1 mouse cellular context compared by ENCODE assay signal in the genomic region with DNA sequence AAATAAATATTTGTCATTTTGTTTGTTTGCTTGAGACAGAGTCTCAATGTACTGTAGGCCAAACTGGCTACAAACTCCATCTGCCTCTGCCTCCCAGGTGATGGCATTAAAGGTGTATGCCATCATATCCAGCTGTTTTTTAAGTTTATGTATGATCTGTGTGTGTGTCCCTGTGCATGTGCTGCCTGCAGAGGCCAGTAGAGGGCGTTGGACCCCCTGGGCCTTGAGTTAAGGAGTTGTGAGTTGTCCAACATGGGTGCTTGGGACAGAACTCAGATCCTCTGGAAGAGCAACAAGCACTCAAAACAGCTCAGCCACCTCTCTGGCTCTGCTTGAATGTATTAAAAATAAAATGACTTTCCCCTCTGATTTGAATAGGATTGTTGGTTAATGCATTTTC.
TF ChIP-seq lines count a peak whose summit lies in the region.

No protein-coding gene starts in this region.

TF ChIP-seq in MEL, 35 proteins besides CTCF, POLR2A, EP300 and RAD21:
- no peak for TF ChIP-seq USF1 (IDR thresholded peaks at IDR 0.05; ENCODE audit: low read depth, low read length)
- TF ChIP-seq TAL1 (IDR thresholded peaks at IDR 0.05; ENCODE audit: low read length): no peak
- TF ChIP-seq MYB (IDR thresholded peaks at IDR 0.05; ENCODE audit: low read depth, low read length): no peak
- no peak for TF ChIP-seq POLR2AphosphoS5 (IDR thresholded peaks at IDR 0.05; ENCODE audit: borderline replicate concordance, low read depth, low read length)
- TF ChIP-seq ZC3H11A (IDR thresholded peaks at IDR 0.05; ENCODE audit: low read depth, low read length): no peak
- TF ChIP-seq ZNF384 (IDR thresholded peaks at IDR 0.05; ENCODE audit: low read depth, low read length): no peak
- TF ChIP-seq MEF2A (IDR thresholded peaks at IDR 0.05; ENCODE audit: extremely low read depth, insufficient replicate concordance, low read depth, low read length, poor library complexity, severe bottlenecking): no peak
- no peak for TF ChIP-seq GATA1 (IDR thresholded peaks at IDR 0.05; ENCODE audit: low read depth, low read length)
- no peak for TF ChIP-seq NRF1 (IDR thresholded peaks at IDR 0.05; ENCODE audit: insufficient read depth, low read depth, low read length, poor library complexity, severe bottlenecking)
- no peak for TF ChIP-seq SMC3 (IDR thresholded peaks at IDR 0.05; ENCODE audit: low read depth, low read length)
- TF ChIP-seq MXI1 (IDR thresholded peaks at IDR 0.05; ENCODE audit: low read depth, low read length): no peak
- TF ChIP-seq HCFC1 (IDR thresholded peaks at IDR 0.05; ENCODE audit: low read depth, low read length): no peak
- no peak for TF ChIP-seq MAFK (IDR thresholded peaks at IDR 0.05; ENCODE audit: borderline replicate concordance, low read depth, low read length)
